Mouse (Mus musculus) embryonic facial prominence, embryonic 12.5 days (tissue): ENCODE results near the gene Cnot3. TPM values are rescaled to one million over a fixed set of nuclear protein-coding genes. Genes with fewer than 3 reads are reported as not detected.

ENCODE experiments used
- ATAC-seq: fragments of 200-750 bp; cut with Nextera tagmentation; 2 replicates; pipeline ENCODE4 v1.8.0; 2017; ENCODE audit not compliant: insufficient number of reproducible peaks, insufficient read depth, low FRiP score, low TSS enrichment
- H3K27ac ChIP-seq: fragments of 300-500 bp; sonication (generic); 2 replicates; pipeline ENCODE4 v1.5.1; 2016; ENCODE audit warnings: mild to moderate bottlenecking
- H3K27me3 ChIP-seq: fragments of 300-500 bp; sonication (generic); 2 replicates; pipeline ENCODE4 v1.6.1; 2016; ENCODE audit warnings: mild to moderate bottlenecking, moderate library complexity
- H3K36me3 ChIP-seq: fragments of 300-500 bp; sonication (generic); 2 replicates; pipeline ENCODE4 v1.6.1; 2016; ENCODE audit warnings: mild to moderate bottlenecking
- H3K4me1 ChIP-seq: fragments of 300-500 bp; sonication (generic); 2 replicates; pipeline ENCODE4 v1.6.1; 2016
- H3K4me2 ChIP-seq: fragments of 300-500 bp; sonication (generic); replicated peaks from 2 replicates; pipeline ENCODE4 v1.6.1; 2016; ENCODE audit warnings: mild to moderate bottlenecking, moderate library complexity
- H3K4me3 ChIP-seq: fragments of 300-500 bp; sonication (generic); 2 replicates; pipeline ENCODE4 v1.5.1; 2016; ENCODE audit warnings: mild to moderate bottlenecking
- H3K9ac ChIP-seq: fragments of 300-500 bp; sonication (generic); 2 replicates; pipeline ENCODE4 v1.6.1; 2016; ENCODE audit warnings: mild to moderate bottlenecking, moderate library complexity
- H3K9me3 ChIP-seq: fragments of 300-500 bp; sonication (generic); 2 replicates; pipeline ENCODE4 v1.6.1; 2016; ENCODE audit warnings: mild to moderate bottlenecking, moderate library complexity
- WGBS: fragments of 180-500 bp; shearing (Covaris S2); methylation state at CpG from one replicate; pipeline ENCODE4 v1.1.7; 2016; 5-methylcytosine and 5-hydroxymethylcytosine counted together
- polyA plus RNA-seq: library from polyadenylated mRNA; unstranded; fragments of >200 nt; fragmentation: Nextera tagmentation; extraction: Ambion mirVana; gene quantifications from 2 replicates; pipeline ENCODE4 v1.2.1, GENCODE M21; 2016

Gene Cnot3
- polyA plus RNA-seq, 1 experiment from 2014 or later = 66.1 TPM

DNA sequence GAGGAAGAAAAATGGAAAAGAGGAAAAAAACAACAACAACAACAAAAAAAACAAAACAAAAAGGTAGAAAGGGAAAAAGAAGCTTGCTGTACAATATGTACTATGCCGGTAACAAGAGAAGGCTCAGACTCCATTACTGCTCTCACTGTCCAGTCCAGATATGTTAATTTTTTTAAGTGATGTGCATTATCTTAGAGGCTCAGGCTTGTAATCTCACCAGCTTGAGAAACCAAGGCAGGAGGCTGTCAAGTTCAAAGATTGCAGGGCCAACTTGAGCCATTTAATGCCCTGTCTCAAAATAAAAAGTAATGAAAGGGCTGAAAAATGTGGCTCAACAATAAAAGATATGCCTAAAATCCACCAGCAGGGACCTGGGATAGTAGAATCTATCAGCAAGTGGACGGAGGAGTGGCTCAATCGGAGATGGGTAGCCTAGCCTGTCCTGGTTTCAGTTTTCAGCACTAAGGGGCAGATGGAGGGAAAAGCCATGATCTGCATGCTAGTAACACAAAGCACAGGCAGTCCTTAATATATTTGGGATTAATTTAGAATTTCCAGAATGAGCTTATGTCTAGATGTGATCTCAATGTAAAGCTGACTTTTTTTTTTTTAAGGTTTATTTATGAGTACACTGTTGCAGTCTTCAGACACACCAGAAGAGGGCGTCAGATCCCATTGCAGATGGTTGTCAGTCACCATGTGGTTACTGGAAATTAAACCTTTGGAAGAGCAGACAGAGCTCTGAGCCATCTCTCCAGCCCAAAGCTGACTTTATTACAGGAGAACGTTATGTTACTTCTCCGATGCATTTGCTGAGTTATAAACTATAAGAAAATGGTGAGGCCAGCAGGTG is 28.5 kb upstream of the Cnot3 start:
- Histone ChIP-seq H3K27ac (no peak overlapping the region), H3K9ac (no peak overlapping the region), H3K4me2 (peak overlapping the region; percentile 79; the same call in 1 of the 2 replicates), H3K4me1 (peaks cover 7% of the 10 kb centered on the region; the same call in 1 of the 2 replicates), H3K27me3 (no peaks in the 10 kb centered on the region), H3K36me3 (peaks cover 25% of the 10 kb centered on the region), H3K9me3 (no peaks in the 10 kb centered on the region), H3K4me3 (peak overlapping the region; percentile 81)
- WGBS = 42% methylated on average over 6 of the region's 6 CpGs
- ATAC-seq = no peak

GRCm38 (mm10) chr7:3617242-3617995 is 27.6 kb upstream of the Cnot3 start, which contains the start of gene Ndufa3:
TSS of gene Ndufa3 (plus strand) at chr7:3617373.
- Histone ChIP-seq H3K4me1 (peaks cover 7% of the 10 kb centered on the region; the same call in 1 of the 2 replicates), H3K9ac (peak within 1 kb of the TSS; percentile 77), H3K27me3 (no peaks in the 10 kb centered on the region), H3K4me2 (peak within 1 kb of the TSS; percentile 79), H3K9me3 (no peaks in the 10 kb centered on the region), H3K36me3 (peaks cover 31% of the 10 kb centered on the region), H3K27ac (peak within 1 kb of the TSS; percentile 66), H3K4me3 (peak within 1 kb of the TSS; percentile 81)
- peak; percentile 88 for ATAC-seq
- 1% methylated on average over 32 of the region's 32 CpGs for WGBS

GRCm38 (mm10) chr7:3629030-3629429 is 16.0 kb upstream of the Cnot3 start:
- peak overlapping the region; percentile 73 for H3K4me3 ChIP-seq
- peaks cover 24% of the 10 kb centered on the region for H3K36me3 ChIP-seq
- no peaks in the 10 kb centered on the region for H3K9me3 ChIP-seq
- H3K9ac ChIP-seq = peak overlapping the region; percentile 74
- peaks cover 21% of the 10 kb centered on the region for H3K4me1 ChIP-seq
- 0 out of 2 replicates have a peak, but pooled peaks have one; percentile 28 for ATAC-seq
- peak overlapping the region; percentile 93 for H3K4me2 ChIP-seq
- 37% methylated on average over 4 of the region's 4 CpGs for WGBS
- H3K27ac ChIP-seq = no peak overlapping the region
- H3K27me3 ChIP-seq = no peaks in the 10 kb centered on the region

DNA sequence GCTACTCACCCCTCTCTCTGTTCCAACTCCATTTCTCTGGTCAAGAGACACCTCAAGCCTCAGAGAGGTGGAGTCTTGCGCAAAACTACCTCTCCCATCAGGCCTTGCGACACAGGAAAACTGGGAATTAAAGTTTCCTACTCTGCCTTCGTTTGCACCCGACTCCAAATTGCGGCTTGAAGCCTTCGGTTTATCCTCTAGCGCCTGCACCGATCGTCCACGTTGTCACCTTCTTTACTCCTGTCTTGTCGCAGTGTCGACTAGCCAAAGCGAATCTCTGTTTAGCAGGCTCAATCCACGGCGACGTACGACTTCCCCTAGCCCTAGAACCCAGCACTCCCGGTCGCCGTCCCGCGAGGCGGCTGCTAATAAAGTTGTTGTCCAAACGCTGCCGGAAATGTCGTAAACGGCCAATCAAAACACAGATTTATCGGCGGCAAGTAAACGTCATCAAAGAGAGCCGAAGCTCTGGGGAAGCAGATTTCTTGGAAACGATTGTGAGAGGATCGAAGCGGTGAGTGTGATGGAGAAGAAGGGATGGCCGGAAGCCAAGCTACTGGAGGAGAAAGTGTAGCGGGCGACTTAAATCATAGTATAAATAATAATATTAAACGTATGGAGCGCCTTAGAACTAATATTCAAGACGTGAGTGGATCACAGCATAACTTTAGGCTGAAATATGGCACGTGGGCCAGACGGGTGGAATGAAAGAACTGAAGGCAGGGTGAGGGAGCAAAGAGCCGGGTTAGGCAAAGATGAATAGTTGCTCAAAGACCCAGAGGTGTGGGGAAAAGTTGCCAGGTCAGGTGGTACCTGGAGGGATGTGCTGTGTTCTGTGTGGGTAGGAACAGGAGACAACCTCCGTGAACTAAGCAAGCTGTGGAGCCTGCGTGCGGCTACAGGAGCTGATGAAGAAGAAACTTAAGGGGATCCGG is 15.3 kb upstream of the Cnot3 start, which contains the start of the genes Tfpt and Prpf31:
Gene Tfpt, minus strand, starts transcription at position 387 of the 935 bp plus-strand sequence.
Gene Prpf31, plus strand, starts transcription at position 443 of the 935 bp plus-strand sequence.
- peak; percentile 86 for ATAC-seq
- Histone ChIP-seq H3K4me2 (peak within 1 kb of the TSS; percentile 93), H3K9ac (peak within 1 kb of the TSS; percentile 78), H3K4me3 (peak within 1 kb of the TSS; percentile 73), H3K9me3 (no peaks in the 10 kb centered on the region), H3K36me3 (peaks cover 26% of the 10 kb centered on the region), H3K27ac (peak within 1 kb of the TSS; percentile 38; the same call in 1 of the 2 replicates), H3K4me1 (peaks cover 21% of the 10 kb centered on the region), H3K27me3 (no peaks in the 10 kb centered on the region)
- 1% methylated on average over 47 of the region's 47 CpGs for WGBS

DNA sequence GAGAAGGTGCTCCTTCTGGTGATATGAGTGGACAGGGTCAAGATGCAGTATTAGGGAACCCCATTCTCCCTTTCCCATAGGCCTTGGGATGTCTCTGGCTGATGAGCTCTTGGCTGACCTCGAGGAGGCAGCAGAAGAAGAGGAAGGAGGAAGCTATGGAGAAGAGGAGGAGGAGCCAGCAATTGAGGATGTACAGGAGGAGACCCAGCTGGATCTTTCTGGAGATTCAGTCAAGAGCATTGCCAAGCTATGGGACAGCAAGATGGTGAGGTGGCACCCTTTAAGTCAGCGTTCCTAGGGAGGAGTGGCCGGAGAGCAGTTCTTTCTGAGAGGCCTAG is 14.6 kb upstream of the Cnot3 start:
- Histone ChIP-seq H3K4me1 (peaks cover 21% of the 10 kb centered on the region), H3K36me3 (peaks cover 32% of the 10 kb centered on the region), H3K27ac (no peak overlapping the region), H3K9me3 (no peaks in the 10 kb centered on the region), H3K27me3 (no peaks in the 10 kb centered on the region), H3K4me3 (peak overlapping the region; percentile 73), H3K4me2 (peak overlapping the region; percentile 93), H3K9ac (peak overlapping the region; percentile 78)
- no peak for ATAC-seq
- 65% methylated on average over 3 of the region's 3 CpGs for WGBS

DNA sequence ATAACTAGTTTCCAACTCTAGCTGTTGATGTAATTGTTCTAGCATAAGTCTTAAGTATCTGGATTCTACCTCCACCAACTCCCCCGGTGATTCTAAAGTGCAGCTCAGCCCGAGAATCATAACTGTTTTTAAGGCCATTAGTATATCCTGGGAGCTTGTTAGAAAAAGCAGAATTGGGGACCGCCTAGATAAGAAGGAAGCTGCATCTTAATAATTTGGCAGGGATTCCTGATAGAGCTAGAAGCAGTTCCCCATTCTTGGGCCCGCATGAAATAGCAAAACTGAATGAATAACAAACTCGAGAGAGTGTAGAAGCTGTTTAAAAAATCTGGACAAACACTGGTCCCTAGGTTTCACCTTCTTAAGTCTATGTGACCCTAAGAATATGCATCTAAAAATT is 1.7 kb upstream of the Cnot3 start:
- no peak overlapping the region for H3K9ac ChIP-seq
- no peak overlapping the region for H3K4me2 ChIP-seq
- H3K27ac ChIP-seq = no peak overlapping the region
- H3K27me3 ChIP-seq = no peaks in the 10 kb centered on the region
- H3K9me3 ChIP-seq = no peaks in the 10 kb centered on the region
- peaks cover 20% of the 10 kb centered on the region for H3K4me1 ChIP-seq
- no peak for ATAC-seq
- peaks cover 46% of the 10 kb centered on the region for H3K36me3 ChIP-seq
- WGBS = 78% methylated on average over 5 of the region's 5 CpGs
- no peak overlapping the region for H3K4me3 ChIP-seq

DNA sequence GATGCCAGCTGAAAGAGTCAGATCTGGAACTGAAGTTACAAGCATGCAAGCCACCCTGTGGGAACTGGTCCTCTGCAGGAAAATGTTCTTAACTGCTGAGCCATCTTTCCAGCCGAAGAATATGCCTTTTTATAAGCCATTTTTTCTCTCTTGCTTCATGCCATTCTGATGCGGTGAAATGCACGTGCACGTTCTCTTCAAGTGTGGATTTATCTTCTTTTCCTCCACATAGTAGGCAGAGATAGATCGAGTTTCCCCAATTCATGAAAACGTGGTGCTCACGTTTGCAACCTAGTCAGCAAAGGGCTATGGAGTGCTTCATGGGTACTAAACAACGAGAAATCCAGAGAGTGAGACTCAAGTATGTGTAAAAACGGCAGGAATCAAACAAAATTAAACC is 1.2 kb upstream of the Cnot3 start:
- H3K9ac ChIP-seq = no peak overlapping the region
- 0 out of 2 replicates have a peak overlapping the region, but pooled peaks have one; percentile 59 for H3K27ac ChIP-seq
- peak overlapping the region; percentile 62 for H3K4me2 ChIP-seq
- no peaks in the 10 kb centered on the region for H3K9me3 ChIP-seq
- WGBS = 28% methylated on average over 9 of the region's 9 CpGs
- no peaks in the 10 kb centered on the region for H3K27me3 ChIP-seq
- peaks cover 24% of the 10 kb centered on the region for H3K4me1 ChIP-seq
- peak overlapping the region; percentile 98 for H3K4me3 ChIP-seq
- no peak for ATAC-seq
- H3K36me3 ChIP-seq = peaks cover 46% of the 10 kb centered on the region

GRCm38 (mm10) chr7:3644348-3644671 is 758 bp upstream of the Cnot3 start:
- Histone ChIP-seq H3K4me2 (peak overlapping the region; percentile 62), H3K4me3 (peak overlapping the region; percentile 98), H3K27ac (0 out of 2 replicates have a peak overlapping the region, but pooled peaks have one; percentile 59), H3K9me3 (no peaks in the 10 kb centered on the region), H3K36me3 (peaks cover 42% of the 10 kb centered on the region), H3K4me1 (peaks cover 27% of the 10 kb centered on the region), H3K9ac (0 out of 2 replicates have a peak overlapping the region, but pooled peaks have one; percentile 8), H3K27me3 (no peaks in the 10 kb centered on the region)
- 2% methylated on average over 11 of the region's 11 CpGs for WGBS
- ATAC-seq = no peak

DNA sequence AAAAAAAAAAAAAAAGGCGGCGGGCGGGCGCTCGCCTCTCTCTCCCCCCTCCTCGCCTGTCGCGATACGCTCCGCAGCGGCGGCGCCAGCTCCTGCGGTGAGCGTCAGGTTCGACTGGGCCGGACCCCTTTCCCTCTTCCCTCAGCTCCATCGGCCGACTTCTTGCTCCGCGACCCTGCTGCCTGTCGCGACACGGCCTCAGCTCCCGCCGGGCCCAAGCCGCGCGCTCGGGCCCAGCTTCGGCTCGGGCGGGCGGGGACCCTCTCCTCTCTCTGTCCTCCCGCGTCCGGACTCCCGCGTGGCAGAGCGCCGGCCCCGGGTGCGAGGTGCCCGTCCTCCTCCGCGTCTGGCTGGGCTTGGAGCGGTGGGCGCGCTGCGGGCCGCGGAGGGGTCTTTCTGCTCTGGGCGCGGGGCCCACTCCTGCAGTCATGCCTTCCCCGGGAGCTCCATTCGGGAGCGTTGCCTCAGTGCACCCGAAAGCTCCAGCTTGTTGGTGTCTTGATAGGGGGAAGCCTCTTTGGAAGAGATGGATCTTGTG is 489 bp downstream of the Cnot3 start:
- Histone ChIP-seq H3K4me1 (peaks cover 27% of the 10 kb centered on the region), H3K27me3 (no peaks in the 10 kb centered on the region), H3K4me2 (peak overlapping the region; percentile 86), H3K9ac (peak overlapping the region; percentile 99), H3K4me3 (peak overlapping the region; percentile 98), H3K9me3 (no peaks in the 10 kb centered on the region), H3K27ac (peak overlapping the region; percentile 97), H3K36me3 (peaks cover 36% of the 10 kb centered on the region)
- no peak for ATAC-seq
- under 1% methylated on average over 45 of the region's 58 CpGs for WGBS

DNA sequence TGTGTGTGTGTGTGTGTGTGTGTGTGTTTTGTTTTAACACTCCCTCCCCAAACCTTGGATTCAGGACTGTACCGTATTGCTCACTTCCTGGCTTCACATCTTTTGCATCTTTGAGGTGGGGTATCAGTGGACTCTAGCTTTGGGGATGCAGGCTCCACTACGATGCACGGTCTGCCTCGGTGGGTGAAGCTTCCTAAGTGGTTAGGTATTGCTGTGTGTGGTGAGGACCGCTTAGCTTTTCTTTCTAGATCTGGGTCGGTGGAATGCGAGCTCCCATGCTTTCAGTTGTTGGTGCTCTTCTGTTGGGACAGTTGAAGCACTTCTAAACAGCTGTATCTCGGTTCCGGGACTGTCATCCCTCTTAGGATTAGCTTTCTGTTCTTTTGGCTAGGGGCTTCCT is 1.1 kb downstream of the Cnot3 start:
- no peak for ATAC-seq
- peaks cover 36% of the 10 kb centered on the region for H3K36me3 ChIP-seq
- WGBS = 17% methylated on average over 9 of the region's 9 CpGs

More for the DNA sequence above, 1.1 kb downstream of the Cnot3 start:
- Histone ChIP-seq H3K4me1 (peaks cover 27% of the 10 kb centered on the region), H3K4me3 (peak overlapping the region; percentile 98), H3K9ac (peak overlapping the region; percentile 99), H3K4me2 (peak overlapping the region; percentile 86), H3K27ac (peak overlapping the region; percentile 97; the same call in 1 of the 2 replicates), H3K9me3 (no peaks in the 10 kb centered on the region), H3K27me3 (no peaks in the 10 kb centered on the region)
